Mouse (Mus musculus) midbrain, embryonic 15.5 days (tissue): ENCODE measurements around the gene Hoxa9. TPM values are rescaled to one million over a fixed set of nuclear protein-coding genes. Genes with fewer than 3 reads are reported as not detected.

ENCODE experiments used
- ATAC-seq: fragments of 200-750 bp; cut with Nextera tagmentation; replicated peaks from 2 replicates; pipeline ENCODE4 v1.8.0; 2017; ENCODE audit warnings: moderate TSS enrichment
- H3K27ac ChIP-seq: fragments of 300-500 bp; sonication (generic); 2 replicates; pipeline ENCODE4 v1.5.1; 2015; ENCODE audit warnings: mild to moderate bottlenecking, inconsistent platforms
- H3K27me3 ChIP-seq: fragments of 300-500 bp; sonication (generic); replicated peaks from 2 replicates; pipeline ENCODE4 v1.6.1; 2015; ENCODE audit warnings: inconsistent platforms
- H3K36me3 ChIP-seq: fragments of 300-500 bp; sonication (generic); replicated peaks from 2 replicates; pipeline ENCODE4 v1.6.1; 2015; ENCODE audit warnings: inconsistent platforms
- H3K4me1 ChIP-seq: fragments of 300-500 bp; sonication (generic); 2 replicates; pipeline ENCODE4 v1.6.1; 2015; ENCODE audit warnings: inconsistent platforms
- H3K4me2 ChIP-seq: fragments of 300-500 bp; sonication (generic); 2 replicates; pipeline ENCODE4 v1.6.1; 2015; ENCODE audit warnings: inconsistent platforms, mild to moderate bottlenecking, moderate library complexity
- H3K4me3 ChIP-seq: fragments of 300-500 bp; sonication (generic); 2 replicates; pipeline ENCODE4 v1.5.1; 2015; ENCODE audit warnings: mild to moderate bottlenecking, inconsistent platforms
- H3K9ac ChIP-seq: fragments of 300-500 bp; sonication (generic); 2 replicates; pipeline ENCODE4 v1.6.1; 2015; ENCODE audit warnings: mild to moderate bottlenecking, inconsistent platforms
- H3K9me3 ChIP-seq: fragments of 300-500 bp; sonication (generic); 2 replicates; pipeline ENCODE4 v1.6.1; 2016; ENCODE audit warnings: inconsistent platforms
- WGBS: fragments of 180-500 bp; shearing (Covaris S2); methylation state at CpG from one replicate; pipeline ENCODE4 v1.1.7; 2015; ENCODE audit warnings: mixed read lengths; 5-methylcytosine and 5-hydroxymethylcytosine counted together
- polyA plus RNA-seq: library from polyadenylated mRNA; unstranded; fragments of >200 nt; fragmentation: Nextera tagmentation; extraction: Ambion mirVana; gene quantifications from 2 replicates; pipeline ENCODE4 v1.2.1, GENCODE M21; 2015

The Hoxa9 gene
- polyA plus RNA-seq, 1 experiment from 2014 or later = not detected

- Histone ChIP-seq H3K9ac (no peak overlapping the region), H3K4me1 (0 out of 2 replicates have a peak, but pooled peaks cover 3% of the 10 kb centered on the region), H3K9me3 (no peaks in the 10 kb centered on the region), H3K36me3 (no peaks in the 10 kb centered on the region), H3K27me3 (peaks cover 98% of the 10 kb centered on the region), H3K4me3 (no peak overlapping the region), H3K4me2 (no peak overlapping the region), H3K27ac (no peak overlapping the region)
- 3% methylated on average over 10 of the region's 10 CpGs for WGBS
- no peak for ATAC-seq
These were observed 36.2 kb downstream of the Hoxa9 start for GRCm38 (mm10) chr6:52194690-52195089.

- H3K36me3 ChIP-seq = no peaks in the 10 kb centered on the region
- H3K4me2 ChIP-seq = peak overlapping the region; percentile 43
- H3K9me3 ChIP-seq = no peaks in the 10 kb centered on the region
- no peak for ATAC-seq
- peaks cover 98% of the 10 kb centered on the region for H3K27me3 ChIP-seq
- H3K4me1 ChIP-seq = 0 out of 2 replicates have a peak, but pooled peaks cover 3% of the 10 kb centered on the region
- no peak overlapping the region for H3K9ac ChIP-seq
- H3K4me3 ChIP-seq = peak overlapping the region; percentile 33
- H3K27ac ChIP-seq = no peak overlapping the region
- 1% methylated on average over 43 of the region's 55 CpGs for WGBS
These were observed 38.9 kb downstream of the Hoxa9 start for GRCm38 (mm10) chr6:52191860-52192550.

GRCm38 (mm10) chr6:52190906-52191810 lies 39.7 kb downstream of the Hoxa9 start, which contains the start of gene Hoxa4:
Hoxa4 (minus strand) TSS chr6:52191753.
- Histone ChIP-seq H3K4me1 (0 out of 2 replicates have a peak, but pooled peaks cover 3% of the 10 kb centered on the region), H3K36me3 (no peaks in the 10 kb centered on the region), H3K4me2 (peak within 1 kb of the TSS; percentile 43), H3K4me3 (peak within 1 kb of the TSS; percentile 33), H3K9ac (no peak within 1 kb of the TSS), H3K27me3 (peaks cover 98% of the 10 kb centered on the region), H3K27ac (no peak within 1 kb of the TSS), H3K9me3 (no peaks in the 10 kb centered on the region)
- 1% methylated on average over 62 of the region's 102 CpGs for WGBS
- ATAC-seq = no peak

- no peak overlapping the region for H3K9ac ChIP-seq
- under 1% methylated on average over 23 of the region's 23 CpGs for WGBS
- no peaks in the 10 kb centered on the region for H3K36me3 ChIP-seq
- peaks cover 98% of the 10 kb centered on the region for H3K27me3 ChIP-seq
- H3K4me3 ChIP-seq = no peak overlapping the region
- H3K27ac ChIP-seq = no peak overlapping the region
- no peak for ATAC-seq
- H3K4me1 ChIP-seq = 0 out of 2 replicates have a peak, but pooled peaks cover 3% of the 10 kb centered on the region
- H3K4me2 ChIP-seq = no peak overlapping the region
- H3K9me3 ChIP-seq = no peaks in the 10 kb centered on the region
These were observed 40.5 kb downstream of the Hoxa9 start for GRCm38 (mm10) chr6:52190410-52190809.

GRCm38 (mm10) chr6:52189909-52190308 lies 41.0 kb downstream of the Hoxa9 start:
- no peaks in the 10 kb centered on the region for H3K9me3 ChIP-seq
- H3K27ac ChIP-seq = no peak overlapping the region
- no peak overlapping the region for H3K4me3 ChIP-seq
- 0 out of 2 replicates have a peak, but pooled peaks cover 3% of the 10 kb centered on the region for H3K4me1 ChIP-seq
- ATAC-seq = no peak
- H3K9ac ChIP-seq = no peak overlapping the region
- H3K27me3 ChIP-seq = peaks cover 99% of the 10 kb centered on the region
- H3K4me2 ChIP-seq = no peak overlapping the region
- no peaks in the 10 kb centered on the region for H3K36me3 ChIP-seq
- WGBS = 4% methylated on average over 8 of the region's 8 CpGs

- peaks cover 99% of the 10 kb centered on the region for H3K27me3 ChIP-seq
- H3K9ac ChIP-seq = no peak overlapping the region
- H3K9me3 ChIP-seq = no peaks in the 10 kb centered on the region
- 0 out of 2 replicates have a peak, but pooled peaks cover 3% of the 10 kb centered on the region for H3K4me1 ChIP-seq
- no peak overlapping the region for H3K4me2 ChIP-seq
- H3K4me3 ChIP-seq = no peak overlapping the region
- ATAC-seq = no peak
- H3K36me3 ChIP-seq = no peaks in the 10 kb centered on the region
- 7% methylated on average over 5 of the region's 5 CpGs for WGBS
- H3K27ac ChIP-seq = no peak overlapping the region
These were observed 41.7 kb downstream of the Hoxa9 start for GRCm38 (mm10) chr6:52189172-52189591.

GRCm38 (mm10) chr6:52186500-52186899 lies 44.4 kb downstream of the Hoxa9 start:
- Histone ChIP-seq H3K36me3 (no peaks in the 10 kb centered on the region), H3K4me1 (no peaks in the 10 kb centered on the region), H3K27ac (no peak overlapping the region), H3K4me2 (no peak overlapping the region), H3K4me3 (no peak overlapping the region), H3K27me3 (peaks cover 100% of the 10 kb centered on the region), H3K9me3 (no peaks in the 10 kb centered on the region), H3K9ac (no peak overlapping the region)
- 9% methylated on average over 1 of the region's 1 CpGs for WGBS
- no peak for ATAC-seq

- H3K4me1 ChIP-seq = no peaks in the 10 kb centered on the region
- H3K4me2 ChIP-seq = no peak overlapping the region
- ATAC-seq = no peak
- H3K27me3 ChIP-seq = peaks cover 100% of the 10 kb centered on the region
- no peak overlapping the region for H3K4me3 ChIP-seq
- H3K9ac ChIP-seq = no peak overlapping the region
- WGBS = 6% methylated on average over 3 of the region's 3 CpGs
- H3K27ac ChIP-seq = no peak overlapping the region
- no peaks in the 10 kb centered on the region for H3K9me3 ChIP-seq
- no peaks in the 10 kb centered on the region for H3K36me3 ChIP-seq
These were observed 45.1 kb downstream of the Hoxa9 start for GRCm38 (mm10) chr6:52185834-52186233.

- H3K36me3 ChIP-seq = no peaks in the 10 kb centered on the region
- no peak overlapping the region for H3K27ac ChIP-seq
- ATAC-seq = no peak
- H3K4me3 ChIP-seq = no peak overlapping the region
- H3K4me1 ChIP-seq = no peaks in the 10 kb centered on the region
- H3K9ac ChIP-seq = no peak overlapping the region
- peaks cover 100% of the 10 kb centered on the region for H3K27me3 ChIP-seq
- H3K9me3 ChIP-seq = no peaks in the 10 kb centered on the region
- no peak overlapping the region for H3K4me2 ChIP-seq
- 2% methylated on average over 19 of the region's 19 CpGs for WGBS
These were observed 45.7 kb downstream of the Hoxa9 start for GRCm38 (mm10) chr6:52185222-52185621.

GRCm38 (mm10) chr6:52184668-52185067 lies 46.2 kb downstream of the Hoxa9 start:
- H3K36me3 ChIP-seq = no peaks in the 10 kb centered on the region
- H3K27me3 ChIP-seq = peaks cover 100% of the 10 kb centered on the region
- H3K9me3 ChIP-seq = no peaks in the 10 kb centered on the region
- WGBS = 2% methylated on average over 6 of the region's 6 CpGs
- H3K4me1 ChIP-seq = no peaks in the 10 kb centered on the region
- H3K4me2 ChIP-seq = no peak overlapping the region
- no peak overlapping the region for H3K27ac ChIP-seq
- no peak overlapping the region for H3K9ac ChIP-seq
- H3K4me3 ChIP-seq = no peak overlapping the region
- ATAC-seq = no peak

GRCm38 (mm10) chr6:52183311-52184080 lies 47.4 kb downstream of the Hoxa9 start:
- ATAC-seq = no peak
- Histone ChIP-seq H3K4me1 (no peaks in the 10 kb centered on the region), H3K9me3 (no peaks in the 10 kb centered on the region), H3K4me2 (no peak overlapping the region), H3K4me3 (no peak overlapping the region), H3K27me3 (peaks cover 100% of the 10 kb centered on the region), H3K9ac (no peak overlapping the region), H3K36me3 (no peaks in the 10 kb centered on the region), H3K27ac (no peak overlapping the region)
- WGBS = 11% methylated on average over 10 of the region's 10 CpGs

GRCm38 (mm10) chr6:52182793-52183192 lies 48.1 kb downstream of the Hoxa9 start:
- Histone ChIP-seq H3K4me2 (no peak overlapping the region), H3K27me3 (peaks cover 100% of the 10 kb centered on the region), H3K36me3 (no peaks in the 10 kb centered on the region), H3K9ac (no peak overlapping the region), H3K27ac (no peak overlapping the region), H3K4me3 (no peak overlapping the region), H3K9me3 (no peaks in the 10 kb centered on the region), H3K4me1 (no peaks in the 10 kb centered on the region)
- no peak for ATAC-seq
- 0% methylated on average over 1 of the region's 1 CpGs for WGBS
